Mouse (Mus musculus) hindbrain, embryonic 16.5 days (tissue): ENCODE results near the gene Afg1l. TPM values are rescaled to one million over a fixed set of nuclear protein-coding genes. Genes with fewer than 3 reads are reported as not detected.

Source experiments
- ATAC-seq: fragments of 200-750 bp; cut with Nextera tagmentation; 2 replicates; pipeline ENCODE4 v1.8.0; 2017; ENCODE audit warnings: moderate TSS enrichment, moderate library complexity
- H3K27ac ChIP-seq: fragments of 300-500 bp; sonication (generic); 2 replicates; pipeline ENCODE4 v1.5.1; 2014; ENCODE audit warnings: low read depth, mild to moderate bottlenecking, control low read depth, low read length, moderate library complexity
- H3K27me3 ChIP-seq: fragments of 300-500 bp; sonication (generic); replicated peaks from 2 replicates; pipeline ENCODE4 v1.6.1; 2014; ENCODE audit warnings: low read length; ENCODE audit not compliant: control insufficient read depth, insufficient read depth
- H3K36me3 ChIP-seq: fragments of 300-500 bp; sonication (generic); 2 replicates; pipeline ENCODE4 v1.6.1; 2014; ENCODE audit warnings: mild to moderate bottlenecking, low read length, moderate library complexity, mixed read lengths; ENCODE audit not compliant: control insufficient read depth, insufficient read depth
- H3K4me1 ChIP-seq: fragments of 300-500 bp; sonication (generic); 2 replicates; pipeline ENCODE4 v1.6.1; 2014; ENCODE audit warnings: low read depth, low read length; ENCODE audit not compliant: control insufficient read depth, insufficient read depth
- H3K4me2 ChIP-seq: fragments of 300-500 bp; sonication (generic); 2 replicates; pipeline ENCODE4 v1.6.1; 2014; ENCODE audit warnings: mild to moderate bottlenecking, low read length, control low read depth, moderate library complexity
- H3K4me3 ChIP-seq: fragments of 300-500 bp; sonication (generic); 2 replicates; pipeline ENCODE4 v1.5.1; 2014; ENCODE audit warnings: mild to moderate bottlenecking, low read length, control low read depth, moderate library complexity
- H3K9ac ChIP-seq: fragments of 300-500 bp; sonication (generic); 2 replicates; pipeline ENCODE4 v1.6.1; 2014; ENCODE audit warnings: low read depth, mild to moderate bottlenecking, control low read depth, low read length, moderate library complexity
- H3K9me3 ChIP-seq: fragments of 300-500 bp; sonication (generic); 2 replicates; pipeline ENCODE4 v1.6.1; 2014; ENCODE audit warnings: mild to moderate bottlenecking, low read length, moderate library complexity; ENCODE audit not compliant: control insufficient read depth
- WGBS: fragments of 180-500 bp; shearing (Covaris S2); extraction: QIAGEN DNeasy Blood & Tissue Kit; methylation state at CpG from one replicate; pipeline ENCODE4 v1.1.7; 2014; 5-methylcytosine and 5-hydroxymethylcytosine counted together
- polyA plus RNA-seq: library from polyadenylated mRNA; unstranded; fragments of >200 nt; fragmentation: Nextera tagmentation; extraction: Ambion mirVana; gene quantifications from 2 replicates; pipeline ENCODE4 v1.2.1, GENCODE M21; 2015

Gene Afg1l
- polyA plus RNA-seq, 1 experiment from 2014 or later = 10.1 TPM

DNA sequence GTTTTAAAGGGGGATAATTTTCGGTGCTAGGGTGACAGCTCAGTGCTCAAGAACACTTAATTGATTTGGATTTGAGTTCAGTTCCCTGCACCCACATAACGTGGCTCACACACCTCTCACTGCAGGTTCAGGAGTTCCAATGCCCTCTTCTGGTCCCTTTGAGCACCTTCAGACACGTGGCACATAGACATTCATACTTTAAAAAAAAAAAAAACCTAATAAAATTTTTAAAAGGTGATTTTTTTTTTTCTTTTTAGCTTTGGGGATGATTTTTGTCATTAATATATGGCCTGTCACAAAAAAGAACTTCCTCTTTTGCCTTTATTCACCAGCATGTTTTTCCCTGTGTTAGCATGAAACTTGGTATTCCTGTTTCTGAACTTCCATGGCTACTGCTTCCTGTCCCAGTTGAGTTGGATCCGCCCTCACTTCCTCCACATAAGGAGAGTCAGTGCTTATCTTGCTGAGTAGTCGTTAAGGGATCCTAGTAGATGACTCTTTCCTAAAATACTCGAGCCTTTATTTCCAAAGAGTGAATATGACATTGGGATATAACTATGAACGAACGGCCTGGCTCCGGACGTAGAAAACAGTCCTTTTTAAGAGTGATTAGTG is 25.8 kb upstream of the Afg1l start:
- 93% methylated on average over 10 of the region's 10 CpGs for WGBS
- no peak overlapping the region for H3K9ac ChIP-seq
- no peaks in the 10 kb centered on the region for H3K27me3 ChIP-seq
- no peaks in the 10 kb centered on the region for H3K9me3 ChIP-seq
- no peak for ATAC-seq
- H3K27ac ChIP-seq = no peak overlapping the region
- H3K4me2 ChIP-seq = no peak overlapping the region
- no peak overlapping the region for H3K4me3 ChIP-seq
- no peaks in the 10 kb centered on the region; the same call in 1 of the 2 replicates for H3K36me3 ChIP-seq
- H3K4me1 ChIP-seq = peaks cover 7% of the 10 kb centered on the region

DNA sequence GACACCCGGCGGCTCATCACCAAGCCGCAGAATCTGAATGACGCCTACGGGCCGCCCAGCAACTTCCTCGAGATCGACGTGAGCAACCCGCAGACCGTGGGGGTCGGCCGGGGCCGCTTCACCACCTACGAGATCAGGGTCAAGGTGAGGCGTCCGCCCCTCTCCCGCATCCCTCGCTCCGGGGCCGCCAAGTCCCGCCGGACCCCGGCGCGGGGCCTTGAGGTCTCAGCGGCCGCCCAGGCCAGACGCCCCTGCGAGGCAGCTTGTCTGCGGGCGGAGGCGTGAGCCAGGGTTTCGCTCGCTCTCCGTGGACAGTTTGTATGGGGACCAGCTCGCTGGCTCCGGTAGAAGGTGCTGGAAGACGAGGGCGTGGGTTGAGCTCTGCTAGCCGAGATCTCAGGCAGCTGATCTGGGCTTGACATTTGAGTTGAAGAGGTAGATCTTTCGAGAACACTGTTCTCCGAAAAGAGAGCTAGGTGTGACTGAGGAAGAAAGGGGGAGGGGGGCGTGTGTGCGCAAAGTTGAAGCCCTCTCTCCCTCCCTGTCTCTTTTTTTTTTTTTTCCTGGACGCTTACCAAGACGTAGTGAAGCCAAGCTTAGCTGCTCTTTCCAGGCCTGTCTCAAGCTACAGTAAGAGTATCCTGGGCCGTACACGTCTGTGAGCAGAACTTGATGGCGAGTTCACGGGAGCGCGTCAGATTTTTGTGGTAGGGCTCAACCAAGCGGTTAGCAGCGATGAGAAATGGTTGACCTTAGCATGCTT is 24.2 kb upstream of the Afg1l start:
- H3K4me3 ChIP-seq = peak overlapping the region; percentile 72
- H3K4me2 ChIP-seq = peak overlapping the region; percentile 83
- peaks cover 7% of the 10 kb centered on the region for H3K4me1 ChIP-seq
- ATAC-seq = peak; percentile 43
- WGBS = under 1% methylated on average over 52 of the region's 55 CpGs
- H3K9ac ChIP-seq = peak overlapping the region; percentile 79
- peak overlapping the region; percentile 98 for H3K27ac ChIP-seq
- no peaks in the 10 kb centered on the region for H3K27me3 ChIP-seq
- H3K36me3 ChIP-seq = no peaks in the 10 kb centered on the region
- no peaks in the 10 kb centered on the region for H3K9me3 ChIP-seq

GRCm38 (mm10) chr10:42501775-42502348 is 23.5 kb upstream of the Afg1l start, which contains the start of gene Snx3:
Gene Snx3 (plus strand): TSS chr10:42502030.
- ATAC-seq = peak; percentile 97
- Histone ChIP-seq H3K27me3 (no peaks in the 10 kb centered on the region), H3K27ac (peak within 1 kb of the TSS; percentile 98), H3K4me3 (peak within 1 kb of the TSS; percentile 72), H3K9me3 (no peaks in the 10 kb centered on the region), H3K4me1 (peaks cover 7% of the 10 kb centered on the region), H3K4me2 (peak within 1 kb of the TSS; percentile 83), H3K9ac (peak within 1 kb of the TSS; percentile 79), H3K36me3 (no peaks in the 10 kb centered on the region)
- WGBS = under 1% methylated on average over 60 of the region's 68 CpGs

- H3K9ac ChIP-seq = no peak overlapping the region
- WGBS = 88% methylated on average over 5 of the region's 5 CpGs
- no peak for ATAC-seq
These were observed 22.8 kb upstream of the Afg1l start for GRCm38 (mm10) chr10:42501161-42501560.

DNA sequence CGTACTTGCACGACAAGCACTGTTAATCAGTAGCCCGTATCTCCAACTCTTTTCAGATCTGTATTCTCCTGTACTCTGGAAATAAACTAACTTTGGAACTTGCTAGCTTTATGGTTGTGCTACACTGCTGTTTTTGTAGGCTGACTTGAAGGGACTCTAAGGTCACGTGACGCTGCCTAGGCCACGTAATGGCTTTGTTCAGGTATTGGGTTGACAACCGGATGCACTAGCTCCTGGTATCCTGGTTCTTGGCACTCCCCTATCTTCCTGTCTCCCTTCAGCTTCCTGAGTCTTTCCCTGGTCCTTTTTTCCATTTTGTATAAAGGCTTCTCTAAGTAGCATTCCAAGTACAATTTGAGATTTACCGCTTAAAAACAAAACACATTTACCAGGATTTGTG is 22.2 kb upstream of the Afg1l start:
- no peak overlapping the region for H3K4me2 ChIP-seq
- 96% methylated on average over 8 of the region's 8 CpGs for WGBS
- no peak overlapping the region for H3K9ac ChIP-seq
- no peak for ATAC-seq
- H3K9me3 ChIP-seq = no peaks in the 10 kb centered on the region
- no peaks in the 10 kb centered on the region for H3K36me3 ChIP-seq
- H3K27ac ChIP-seq = no peak overlapping the region; the same call in 1 of the 2 replicates
- H3K4me1 ChIP-seq = peaks cover 7% of the 10 kb centered on the region
- H3K27me3 ChIP-seq = no peaks in the 10 kb centered on the region
- H3K4me3 ChIP-seq = no peak overlapping the region

More at GRCm38 (mm10) chr10:42501161-42501560, 22.8 kb upstream of the Afg1l start:
- H3K27ac ChIP-seq = peak overlapping the region; percentile 98
- peak overlapping the region; percentile 40 for H3K4me2 ChIP-seq
- H3K27me3 ChIP-seq = no peaks in the 10 kb centered on the region
- H3K4me1 ChIP-seq = peaks cover 7% of the 10 kb centered on the region
- H3K9me3 ChIP-seq = no peaks in the 10 kb centered on the region
- peak overlapping the region; percentile 72 for H3K4me3 ChIP-seq
- no peaks in the 10 kb centered on the region for H3K36me3 ChIP-seq

DNA sequence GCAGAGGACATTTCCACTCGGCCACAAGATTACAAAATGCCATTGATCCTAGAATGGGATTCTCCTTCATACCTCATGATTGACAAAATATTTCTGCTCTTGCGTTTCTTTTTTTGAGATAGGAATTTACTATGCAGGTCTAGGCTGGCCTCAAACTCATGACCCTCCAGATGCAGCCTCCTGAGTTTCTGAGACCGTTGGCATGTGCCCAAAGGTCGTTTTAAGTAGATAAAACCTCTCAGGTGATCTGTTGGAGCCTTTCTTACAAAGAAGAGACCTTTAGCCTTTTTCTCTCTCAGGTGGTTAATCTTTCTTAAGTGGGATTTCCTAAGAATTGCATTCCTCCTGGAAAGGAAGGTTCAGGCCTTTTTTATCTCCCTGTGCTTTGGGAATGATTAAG is 14.6 kb upstream of the Afg1l start:
- no peak overlapping the region for H3K27ac ChIP-seq
- H3K9me3 ChIP-seq = no peaks in the 10 kb centered on the region
- no peak for ATAC-seq
- WGBS = 73% methylated on average over 4 of the region's 4 CpGs
- no peak overlapping the region for H3K9ac ChIP-seq
- H3K36me3 ChIP-seq = no peaks in the 10 kb centered on the region
- H3K4me1 ChIP-seq = no peaks in the 10 kb centered on the region
- no peak overlapping the region for H3K4me3 ChIP-seq
- no peak overlapping the region for H3K4me2 ChIP-seq
- no peaks in the 10 kb centered on the region for H3K27me3 ChIP-seq

- no peaks in the 10 kb centered on the region for H3K27me3 ChIP-seq
- H3K4me1 ChIP-seq = no peaks in the 10 kb centered on the region
- no peak overlapping the region for H3K4me2 ChIP-seq
- H3K27ac ChIP-seq = no peak overlapping the region
- no peaks in the 10 kb centered on the region for H3K36me3 ChIP-seq
- H3K9me3 ChIP-seq = no peaks in the 10 kb centered on the region
- no peak for ATAC-seq
- 91% methylated on average over 10 of the region's 10 CpGs for WGBS
- no peak overlapping the region for H3K4me3 ChIP-seq
- H3K9ac ChIP-seq = no peak overlapping the region
These were observed 13.8 kb upstream of the Afg1l start for GRCm38 (mm10) chr10:42492027-42492771.

- no peaks in the 10 kb centered on the region for H3K4me1 ChIP-seq
- 71% methylated on average over 1 of the region's 1 CpGs for WGBS
- H3K9ac ChIP-seq = no peak overlapping the region
- H3K4me2 ChIP-seq = no peak overlapping the region
- H3K27me3 ChIP-seq = no peaks in the 10 kb centered on the region
- no peak overlapping the region for H3K27ac ChIP-seq
- ATAC-seq = no peak
- H3K4me3 ChIP-seq = no peak overlapping the region
- no peaks in the 10 kb centered on the region for H3K9me3 ChIP-seq
- H3K36me3 ChIP-seq = no peaks in the 10 kb centered on the region
These were observed 12.8 kb upstream of the Afg1l start for GRCm38 (mm10) chr10:42491158-42491557.
